Mouse (Mus musculus) C2C12 (cell line): ENCODE data around the gene Cyb561d1. TPM values are rescaled to one million over a fixed set of nuclear protein-coding genes. Genes with fewer than 3 reads are reported as not detected.

Source experiments
- H3K27me3 ChIP-seq: one replicate; pipeline ENCODE4 v1.6.1; 2011; ENCODE audit not compliant: control insufficient read depth, insufficient read depth, insufficient read length
- H3K36me3 ChIP-seq: one replicate; pipeline ENCODE4 v1.6.1; 2011; ENCODE audit not compliant: control insufficient read depth, insufficient read depth
- H3K4me3 ChIP-seq: one replicate; pipeline ENCODE4 v1.5.1; 2011; ENCODE audit warnings: mild to moderate bottlenecking, control low read depth; ENCODE audit not compliant: poor library complexity, insufficient read depth, severe bottlenecking
- H3K79me2 ChIP-seq: one replicate; pipeline ENCODE4 v1.6.1; 2011; ENCODE audit not compliant: control insufficient read depth, insufficient read depth
- H3K79me3 ChIP-seq: one replicate; pipeline ENCODE4 v1.6.1; 2011; ENCODE audit warnings: low read depth, control low read depth
- H3ac ChIP-seq: one replicate; pipeline ENCODE3; 2011; ENCODE audit warnings: low read depth; ENCODE audit not compliant: control insufficient read depth, insufficient read length
- CEBPB ChIP-seq: IDR thresholded peaks from one replicate; pipeline ENCODE4 v1.6.1; 2011; ENCODE audit warnings: low read depth, mild to moderate bottlenecking, control low read depth, moderate library complexity
- CTCF ChIP-seq: IDR thresholded peaks from one replicate; pipeline ENCODE4 v1.5.1; 2011; ENCODE audit not compliant: control insufficient read depth, insufficient read depth, insufficient read length
- FOSL1 ChIP-seq: IDR thresholded peaks from one replicate; pipeline ENCODE4 v1.8.0; 2011; ENCODE audit warnings: mild to moderate bottlenecking, low read length; ENCODE audit not compliant: poor library complexity, insufficient read depth, severe bottlenecking
- MAX ChIP-seq: IDR thresholded peaks from one replicate; pipeline ENCODE4 v1.6.1; 2011; ENCODE audit warnings: mild to moderate bottlenecking, control low read depth
- MYOD1 ChIP-seq: IDR thresholded peaks from one replicate; pipeline ENCODE4 v1.6.1; 2011; ENCODE audit warnings: low read depth; ENCODE audit not compliant: control insufficient read depth, insufficient read length
- MYOG ChIP-seq: IDR thresholded peaks from one replicate; pipeline ENCODE4 v1.6.1; 2011; ENCODE audit not compliant: control insufficient read depth, insufficient read length; ENCODE audit errors: extremely low read depth
- USF1 ChIP-seq: IDR thresholded peaks from one replicate; pipeline ENCODE4 v1.6.1; 2011; ENCODE audit warnings: low read depth, mild to moderate bottlenecking, control low read depth, moderate library complexity
- polyA plus RNA-seq: library from polyadenylated mRNA; unstranded; fragments of >200 nt; fragmentation: generic; extraction: Trizol; gene quantifications from one replicate; pipeline ENCODE4 v1.2.1, GENCODE M21; 2012; ENCODE audit warnings: missing spikeins

The Cyb561d1 gene
- polyA plus RNA-seq, 1 experiment = 1.7 TPM

DNA sequence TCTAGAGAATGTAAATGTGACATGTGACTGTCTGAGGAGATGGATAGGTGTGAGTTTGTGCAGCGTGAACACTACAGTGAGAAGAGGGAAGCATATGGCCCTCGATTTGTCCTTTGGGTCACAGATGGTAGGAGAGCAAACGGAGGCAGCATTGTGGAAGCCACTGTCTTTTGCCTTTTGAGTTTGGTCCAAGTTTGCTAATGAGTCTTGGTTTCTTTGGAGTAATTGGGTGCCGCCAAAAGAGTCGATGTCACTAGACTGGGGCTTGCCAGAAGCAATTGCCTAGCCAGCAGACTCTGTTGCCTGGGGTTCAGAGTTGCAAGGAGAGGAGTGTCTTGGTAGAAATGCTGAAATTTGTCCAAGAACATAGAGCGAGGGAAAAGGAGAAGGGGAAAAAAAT is 10.8 kb upstream of the Cyb561d1 start:
- no peak overlapping the region for H3ac ChIP-seq
- H3K27me3 ChIP-seq = peaks cover 18% of the 10 kb centered on the region
- H3K36me3 ChIP-seq = peaks cover 2% of the 10 kb centered on the region
- peaks cover 23% of the 10 kb centered on the region for H3K79me2 ChIP-seq
- TF ChIP-seq FOSL1 (no peak), MAX (no peak), CTCF (no peak), MYOD1 (no peak), CEBPB (no peak), MYOG (no peak), USF1 (no peak)
- no peak overlapping the region for H3K4me3 ChIP-seq
- peaks cover 6% of the 10 kb centered on the region for H3K79me3 ChIP-seq

DNA sequence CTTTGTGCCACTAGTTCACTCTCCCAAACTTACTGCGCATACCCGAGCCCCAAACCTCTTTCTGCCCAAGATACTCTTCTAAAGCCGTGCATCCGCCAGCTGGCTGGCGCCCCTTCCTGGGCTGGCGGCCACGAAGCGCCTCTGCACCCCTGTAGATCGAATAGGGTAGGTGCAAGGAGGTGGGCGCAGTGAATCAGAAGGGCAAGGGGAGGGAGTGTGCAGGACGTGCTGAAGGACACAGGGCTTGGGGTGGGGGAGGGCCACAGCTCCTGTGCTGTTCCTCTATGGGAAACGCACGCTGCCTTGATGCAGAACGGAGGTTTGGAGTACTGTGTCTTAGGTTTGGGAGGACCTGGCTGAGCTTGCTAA is 9.7 kb upstream of the Cyb561d1 start, which contains the start of gene Atxn7l2:
Gene Atxn7l2, minus strand, starts transcription at position 164 of the 369 bp plus-strand sequence.
- H3K79me2 ChIP-seq = peaks cover 23% of the 10 kb centered on the region
- H3K4me3 ChIP-seq = peak within 1 kb of the TSS; percentile 59
- H3K79me3 ChIP-seq = peaks cover 6% of the 10 kb centered on the region
- H3K27me3 ChIP-seq = peaks cover 9% of the 10 kb centered on the region
- H3K36me3 ChIP-seq = peaks cover 5% of the 10 kb centered on the region
- peak within 1 kb of the TSS; percentile 80 for H3ac ChIP-seq
- TF ChIP-seq CTCF (no peak), FOSL1 (no peak), CEBPB (no peak), MAX (no peak), MYOG (no peak)

DNA sequence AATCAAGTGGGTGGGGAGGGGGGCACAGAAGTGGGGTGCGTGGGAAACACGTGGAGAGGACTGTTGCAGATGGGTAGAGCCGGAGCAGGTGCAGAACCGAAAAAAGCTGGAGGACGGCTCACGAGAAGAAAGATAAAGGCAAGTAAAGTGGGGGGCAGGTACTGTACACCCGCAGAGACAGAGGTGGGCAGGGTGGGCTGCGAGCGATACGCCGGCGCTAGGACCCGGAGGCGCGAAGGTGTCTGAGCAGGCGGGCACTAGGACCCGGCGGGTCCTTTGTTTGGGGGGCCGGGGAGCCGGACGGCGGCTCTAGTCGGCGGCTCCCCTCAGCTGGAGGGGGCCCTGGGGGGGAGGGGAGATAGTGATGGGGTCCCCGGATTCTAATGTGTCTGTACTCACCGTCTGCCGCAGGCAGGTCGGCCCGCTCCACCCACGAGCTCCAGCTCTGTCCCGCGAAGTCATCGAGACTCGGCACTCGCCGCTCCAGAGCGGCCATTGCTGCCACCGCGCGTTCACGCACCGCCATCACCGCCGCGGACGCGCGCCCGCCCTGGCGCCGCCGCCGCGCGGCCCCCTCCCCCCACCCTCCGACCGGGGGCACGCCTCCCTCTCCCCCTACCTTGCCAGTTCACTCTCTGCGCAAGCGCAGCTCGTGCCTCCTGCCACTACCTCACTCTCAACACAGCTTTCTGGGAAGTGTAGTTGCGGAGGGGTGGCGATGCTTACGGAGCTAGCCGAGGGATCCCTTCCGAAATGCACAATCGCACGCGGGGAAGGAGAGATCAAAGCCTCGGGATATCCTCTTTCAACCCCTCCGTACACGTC is 9.1 kb upstream of the Cyb561d1 start:
- H3K4me3 ChIP-seq = peak overlapping the region; percentile 59
- TF ChIP-seq MYOG = no peak
- no peak for TF ChIP-seq CTCF
- no peak for TF ChIP-seq USF1
- no peak for TF ChIP-seq MYOD1
- no peak for TF ChIP-seq FOSL1
- H3ac ChIP-seq = peak overlapping the region; percentile 80
- H3K79me2 ChIP-seq = peaks cover 23% of the 10 kb centered on the region
- H3K79me3 ChIP-seq = peaks cover 6% of the 10 kb centered on the region
- peaks cover 5% of the 10 kb centered on the region for H3K36me3 ChIP-seq
- peaks cover 9% of the 10 kb centered on the region for H3K27me3 ChIP-seq

DNA sequence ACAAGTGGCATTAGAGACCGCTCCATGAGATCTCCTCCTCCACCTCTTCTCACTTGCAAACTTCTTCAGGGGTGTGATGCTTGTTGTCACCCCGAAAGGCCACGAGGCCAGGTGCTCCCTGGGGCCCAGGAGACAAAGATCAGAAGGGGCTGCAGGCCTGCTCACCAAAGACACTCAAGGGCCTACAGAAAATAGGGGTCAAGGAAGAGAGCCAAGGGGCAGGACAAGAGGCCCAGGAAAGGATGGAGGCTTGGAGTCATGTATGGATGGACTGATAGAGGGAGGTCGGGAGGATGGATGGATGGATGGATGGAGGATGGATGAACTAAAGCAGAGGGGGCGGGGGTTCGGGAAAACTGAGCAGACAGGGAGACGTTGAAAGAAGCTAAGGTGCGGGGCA is 8.5 kb upstream of the Cyb561d1 start:
- Histone ChIP-seq H3K4me3 (peak overlapping the region; percentile 59), H3K79me2 (peaks cover 23% of the 10 kb centered on the region), H3K36me3 (peaks cover 11% of the 10 kb centered on the region), H3K79me3 (peaks cover 6% of the 10 kb centered on the region), H3ac (peak overlapping the region; percentile 80), H3K27me3 (peaks cover 9% of the 10 kb centered on the region)
- no peak for TF ChIP-seq MAX
- no peak for TF ChIP-seq CEBPB
- TF ChIP-seq FOSL1 = no peak
- TF ChIP-seq CTCF = no peak
- TF ChIP-seq MYOG = no peak

DNA sequence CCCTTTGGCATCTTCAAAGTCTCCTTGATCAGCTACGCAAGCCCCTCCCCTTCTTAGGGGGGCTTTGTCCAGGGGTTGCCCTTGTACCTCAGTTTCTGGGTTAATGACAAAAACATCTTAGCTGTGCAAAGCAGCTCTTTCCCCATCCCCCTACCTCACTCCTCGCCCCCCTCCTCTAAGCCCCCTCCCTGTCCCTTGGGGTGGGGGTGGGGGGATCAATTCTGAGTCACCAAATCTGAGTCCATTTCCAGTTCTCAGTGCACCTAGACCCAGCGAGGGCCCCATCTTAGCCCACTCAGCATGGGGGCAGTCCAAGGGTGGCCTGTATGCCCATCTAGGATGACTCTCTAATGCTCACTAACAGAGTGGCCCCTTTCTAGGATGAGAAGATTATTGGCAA is 8.0 kb upstream of the Cyb561d1 start:
- H3K79me3 ChIP-seq = peaks cover 6% of the 10 kb centered on the region
- no peak overlapping the region for H3ac ChIP-seq
- TF ChIP-seq MYOG (no peak), USF1 (no peak), CTCF (no peak), MAX (no peak), CEBPB (no peak), MYOD1 (no peak), FOSL1 (no peak)
- peaks cover 23% of the 10 kb centered on the region for H3K79me2 ChIP-seq
- peaks cover 12% of the 10 kb centered on the region for H3K36me3 ChIP-seq
- peaks cover 4% of the 10 kb centered on the region for H3K27me3 ChIP-seq
- peak overlapping the region; percentile 59 for H3K4me3 ChIP-seq
